Mouse (Mus musculus): ENCODE measurements at regions not wholly inside any gene's neighbourhood (a gene's known extent, or its start where the extent isn't known, plus 50 kb on each side); places are given as distances from the start of the nearest gene placed in this dataset.
A peak's percentile ranks its signal among the peaks of the same experiment; 100 is the strongest.
"Not testable (repeated sequence)": the region's sequence is repeated elsewhere in the genome, so short reads cannot be mapped to it uniquely, and the experiment has no call there.

GRCm38 (mm10) chr5:117040878-117041277 is 75.0 kb downstream of the Suds3 start:
- DNase-seq, result no peak
- intact Hi-C loops (cut with DNase I), result no loop called here

GRCm38 (mm10) chr5:117037261-117037660 is 78.7 kb downstream of the Suds3 start:
- intact Hi-C loops (cut with DNase I), result no loop called here
- peak; percentile 51 for DNase-seq

- peak; percentile 96 for DNase-seq
- intact Hi-C loops (cut with DNase I), result no loop called here
Observed at GRCm38 (mm10) chr5:117032130-117032529, 83.8 kb downstream of the Suds3 start.

- intact Hi-C loops (cut with DNase I), result no loop called here
- no peak for DNase-seq
Observed at GRCm38 (mm10) chr5:117025689-117026383, 90.1 kb downstream of the Suds3 start.

GRCm38 (mm10) chr5:117018419-117019150 is 97.3 kb downstream of the Suds3 start:
- intact Hi-C loops (cut with DNase I), result no loop called here

GRCm38 (mm10) chr5:117011128-117011527 is 104.8 kb downstream of the Suds3 start:
- intact Hi-C loops (cut with DNase I), result no loop called here
- no peak for DNase-seq

More at GRCm38 (mm10) chr5:117018419-117019150, 97.3 kb downstream of the Suds3 start:
- DNase-seq, result no peak

GRCm38 (mm10) chr5:117000770-117001201 is 115.1 kb downstream of the Suds3 start:
- peak; percentile 84 for DNase-seq
- intact Hi-C loops (cut with DNase I), result no loop called here

GRCm38 (mm10) chr5:116994508-116994907 is 121.4 kb downstream of the Suds3 start:
- intact Hi-C loops (cut with DNase I), result no loop called here
- no peak for DNase-seq

- no peak for DNase-seq
- intact Hi-C loops (cut with DNase I), result no loop called here
Observed at GRCm38 (mm10) chr5:116993674-116994073, 122.2 kb downstream of the Suds3 start.

- peak; percentile 41 for DNase-seq
- intact Hi-C loops (cut with DNase I), result no loop called here
Observed at GRCm38 (mm10) chr5:116991461-116991860, 124.5 kb downstream of the Suds3 start.

GRCm38 (mm10) chr5:116971474-116971873 is 144.4 kb downstream of the Suds3 start:
- DNase-seq; intact Hi-C loops (cut with DNase I): not testable (repeated sequence)

GRCm38 (mm10) chr5:116964171-116964570 is 151.7 kb downstream of the Suds3 start:
- DNase-seq, result no peak

GRCm38 (mm10) chr5:116963106-116963505 is 152.8 kb downstream of the Suds3 start:
- DNase-seq, result no peak
- intact Hi-C loops (cut with DNase I), result no loop called here

More at GRCm38 (mm10) chr5:116964171-116964570, 151.7 kb downstream of the Suds3 start:
- intact Hi-C loops (cut with DNase I), result no loop called here

- intact Hi-C loops (cut with DNase I), result no loop called here
Observed at GRCm38 (mm10) chr5:116960041-116960440, 155.9 kb downstream of the Suds3 start.

GRCm38 (mm10) chr5:116958141-116958540 is 157.8 kb downstream of the Suds3 start:
- intact Hi-C loops (cut with DNase I), result no loop called here
- DNase-seq, result no peak

More at GRCm38 (mm10) chr5:116960041-116960440, 155.9 kb downstream of the Suds3 start:
- no peak for DNase-seq

- intact Hi-C loops (cut with DNase I), result no loop called here
- DNase-seq, result no peak
Observed at GRCm38 (mm10) chr5:116956572-116956971, 159.3 kb downstream of the Suds3 start.

- DNase-seq, result no peak
- intact Hi-C loops (cut with DNase I), result no loop called here
Observed at GRCm38 (mm10) chr5:116950280-116950881, 165.5 kb downstream of the Suds3 start.

GRCm38 (mm10) chr5:116934585-116934984 is 181.3 kb downstream of the Suds3 start:
- intact Hi-C loops (cut with DNase I), result no loop called here
- no peak for DNase-seq

- no peak for DNase-seq
- intact Hi-C loops (cut with DNase I), result no loop called here
Observed at GRCm38 (mm10) chr5:116934151-116934550, 181.8 kb downstream of the Suds3 start.

- intact Hi-C loops (cut with DNase I), result no loop called here
- no peak for DNase-seq
Observed at GRCm38 (mm10) chr5:116933105-116933504, 182.8 kb downstream of the Suds3 start.

- no peak for DNase-seq
- intact Hi-C loops (cut with DNase I), result no loop called here
Observed at GRCm38 (mm10) chr5:116923761-116924160, 192.2 kb downstream of the Suds3 start.
